Mouse (Mus musculus) embryonic facial prominence, embryonic 12.5 days (tissue): ENCODE results near the gene Helz2. TPM values are rescaled to one million over a fixed set of nuclear protein-coding genes. Genes with fewer than 3 reads are reported as not detected.

ENCODE experiments used
- ATAC-seq: fragments of 200-750 bp; cut with Nextera tagmentation; 2 replicates; pipeline ENCODE4 v1.8.0; 2017; ENCODE audit not compliant: insufficient number of reproducible peaks, insufficient read depth, low FRiP score, low TSS enrichment
- H3K27ac ChIP-seq: fragments of 300-500 bp; sonication (generic); 2 replicates; pipeline ENCODE4 v1.5.1; 2016; ENCODE audit warnings: mild to moderate bottlenecking
- H3K27me3 ChIP-seq: fragments of 300-500 bp; sonication (generic); 2 replicates; pipeline ENCODE4 v1.6.1; 2016; ENCODE audit warnings: mild to moderate bottlenecking, moderate library complexity
- H3K36me3 ChIP-seq: fragments of 300-500 bp; sonication (generic); 2 replicates; pipeline ENCODE4 v1.6.1; 2016; ENCODE audit warnings: mild to moderate bottlenecking
- H3K4me1 ChIP-seq: fragments of 300-500 bp; sonication (generic); 2 replicates; pipeline ENCODE4 v1.6.1; 2016
- H3K4me2 ChIP-seq: fragments of 300-500 bp; sonication (generic); replicated peaks from 2 replicates; pipeline ENCODE4 v1.6.1; 2016; ENCODE audit warnings: mild to moderate bottlenecking, moderate library complexity
- H3K4me3 ChIP-seq: fragments of 300-500 bp; sonication (generic); 2 replicates; pipeline ENCODE4 v1.5.1; 2016; ENCODE audit warnings: mild to moderate bottlenecking
- H3K9ac ChIP-seq: fragments of 300-500 bp; sonication (generic); 2 replicates; pipeline ENCODE4 v1.6.1; 2016; ENCODE audit warnings: mild to moderate bottlenecking, moderate library complexity
- H3K9me3 ChIP-seq: fragments of 300-500 bp; sonication (generic); 2 replicates; pipeline ENCODE4 v1.6.1; 2016; ENCODE audit warnings: mild to moderate bottlenecking, moderate library complexity
- WGBS: fragments of 180-500 bp; shearing (Covaris S2); methylation state at CpG from one replicate; pipeline ENCODE4 v1.1.7; 2016; 5-methylcytosine and 5-hydroxymethylcytosine counted together
- polyA plus RNA-seq: library from polyadenylated mRNA; unstranded; fragments of >200 nt; fragmentation: Nextera tagmentation; extraction: Ambion mirVana; gene quantifications from 2 replicates; pipeline ENCODE4 v1.2.1, GENCODE M21; 2016

Helz2 gene
- polyA plus RNA-seq, 1 experiment from 2014 or later, result 1.0 TPM

DNA sequence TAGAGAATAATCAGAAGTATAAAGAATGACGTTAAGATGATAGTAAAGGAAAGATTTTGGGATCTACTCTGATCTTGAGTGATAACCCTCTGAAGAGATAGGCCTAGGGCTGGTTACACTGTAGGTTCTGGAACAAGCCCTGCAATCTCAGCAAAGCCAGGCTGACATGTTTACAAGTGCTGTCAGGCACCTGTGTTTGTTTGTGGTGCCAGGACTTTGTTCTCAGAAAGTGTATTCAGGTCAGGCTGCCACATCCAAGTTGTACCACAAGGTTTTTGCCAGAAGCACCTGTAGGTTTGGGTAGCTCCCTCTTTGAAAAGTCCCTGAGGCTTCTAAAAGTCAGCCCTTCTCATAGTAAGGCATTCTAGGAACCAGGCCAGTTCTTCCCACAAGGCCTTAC, 52.5 kb downstream of the Helz2 start:
- H3K27me3 ChIP-seq, result no peaks in the 10 kb centered on the region
- H3K4me1 ChIP-seq, result peaks cover 10% of the 10 kb centered on the region
- no peak overlapping the region for H3K9ac ChIP-seq
- whole genome bisulfite sequencing, result 75% methylated on average over 1 of the region's 1 CpGs
- no peak for ATAC-seq
- H3K36me3 ChIP-seq, result peaks cover 8% of the 10 kb centered on the region; the same call in 1 of the 2 replicates
- H3K4me3 ChIP-seq, result no peak overlapping the region
- no peaks in the 10 kb centered on the region for H3K9me3 ChIP-seq
- no peak overlapping the region for H3K4me2 ChIP-seq
- H3K27ac ChIP-seq, result peak overlapping the region; percentile 57; the same call in 1 of the 2 replicates

DNA sequence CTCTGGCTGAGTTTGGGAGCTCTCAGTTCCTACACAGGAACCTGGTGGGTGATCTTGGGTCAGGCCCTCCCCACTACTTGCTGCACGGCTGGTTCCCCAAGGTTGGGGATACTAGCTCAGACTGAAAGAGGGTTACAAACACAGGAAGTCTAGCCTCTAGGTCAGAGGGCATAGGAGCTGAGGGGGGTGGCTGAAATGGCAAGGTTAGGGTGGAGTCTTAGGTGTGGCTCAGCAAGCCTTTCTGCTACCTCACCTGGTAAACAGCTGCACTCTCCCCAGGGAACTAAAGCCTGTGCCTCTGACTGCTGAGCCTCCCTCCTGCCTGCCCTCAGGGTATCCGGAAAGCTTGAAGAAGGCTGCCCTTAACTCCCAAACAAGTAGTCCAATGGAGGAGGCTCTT, 53.1 kb downstream of the Helz2 start:
- peak overlapping the region; percentile 57 for H3K27ac ChIP-seq
- H3K27me3 ChIP-seq, result no peaks in the 10 kb centered on the region
- H3K4me1 ChIP-seq, result peaks cover 10% of the 10 kb centered on the region
- peak overlapping the region; percentile 40; the same call in 1 of the 2 replicates for H3K9ac ChIP-seq
- peaks cover 8% of the 10 kb centered on the region; the same call in 1 of the 2 replicates for H3K36me3 ChIP-seq
- H3K4me2 ChIP-seq, result peak overlapping the region; percentile 69
- 31% methylated on average over 2 of the region's 2 CpGs for WGBS
- H3K4me3 ChIP-seq, result peak overlapping the region; percentile 77
- ATAC-seq, result no peak
- H3K9me3 ChIP-seq, result no peaks in the 10 kb centered on the region

DNA sequence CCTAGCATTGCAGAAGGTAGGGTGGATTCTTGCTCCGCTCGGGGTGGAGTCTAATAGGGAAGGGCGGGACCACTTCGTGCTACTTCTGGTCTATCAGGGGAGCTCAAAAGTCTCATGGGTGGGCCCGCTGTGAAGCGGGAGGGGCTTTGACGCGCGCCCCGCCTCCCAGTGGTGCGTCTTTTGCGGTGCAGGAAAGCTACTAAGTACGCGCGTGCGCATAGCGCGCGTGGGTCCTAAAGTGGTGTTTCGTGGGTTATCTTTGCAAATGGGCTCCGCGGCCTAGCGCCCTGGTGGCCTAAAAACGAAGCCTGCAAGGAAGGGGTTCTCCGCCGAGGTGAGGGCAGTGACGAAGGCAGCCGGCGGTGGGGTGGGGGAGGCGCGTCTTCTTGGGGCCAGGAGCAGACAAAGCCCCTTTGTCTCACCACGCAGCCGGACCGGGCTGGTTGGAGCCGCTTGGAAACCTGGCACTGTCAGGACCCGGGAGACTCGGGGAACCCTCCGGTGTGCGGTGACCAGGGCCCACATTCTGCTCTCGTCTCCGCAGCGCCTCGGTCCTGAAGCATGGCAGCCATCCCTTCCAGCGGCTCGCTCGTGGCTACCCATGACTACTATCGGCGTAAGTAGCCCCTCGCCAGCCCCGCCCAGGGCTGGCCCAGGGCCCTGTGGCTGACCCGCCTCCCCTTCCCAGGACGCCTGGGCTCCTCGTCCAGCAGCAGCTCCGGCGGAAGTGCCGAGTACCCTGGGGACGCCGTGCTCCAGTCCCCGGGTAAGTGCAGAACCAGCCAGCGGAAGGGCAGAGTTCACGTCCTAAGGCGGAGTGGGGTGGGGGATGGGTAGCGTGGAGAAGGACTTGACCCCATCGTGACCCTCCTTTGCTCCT, 54.5 kb downstream of the Helz2 start, which contains the start of gene Ppdpf:
TSS of gene Ppdpf (plus strand) at position 127 of the 880 bp plus-strand sequence.
- no peaks in the 10 kb centered on the region for H3K27me3 ChIP-seq
- H3K27ac ChIP-seq, result peak within 1 kb of the TSS; percentile 94
- peak within 1 kb of the TSS; percentile 77 for H3K4me3 ChIP-seq
- WGBS, result under 1% methylated on average over 64 of the region's 64 CpGs
- no peaks in the 10 kb centered on the region for H3K9me3 ChIP-seq
- H3K36me3 ChIP-seq, result peaks cover 8% of the 10 kb centered on the region; the same call in 1 of the 2 replicates
- H3K4me2 ChIP-seq, result peak within 1 kb of the TSS; percentile 69
- H3K9ac ChIP-seq, result peak within 1 kb of the TSS; percentile 95
- peak; percentile 95 for ATAC-seq
- peaks cover 10% of the 10 kb centered on the region for H3K4me1 ChIP-seq

DNA sequence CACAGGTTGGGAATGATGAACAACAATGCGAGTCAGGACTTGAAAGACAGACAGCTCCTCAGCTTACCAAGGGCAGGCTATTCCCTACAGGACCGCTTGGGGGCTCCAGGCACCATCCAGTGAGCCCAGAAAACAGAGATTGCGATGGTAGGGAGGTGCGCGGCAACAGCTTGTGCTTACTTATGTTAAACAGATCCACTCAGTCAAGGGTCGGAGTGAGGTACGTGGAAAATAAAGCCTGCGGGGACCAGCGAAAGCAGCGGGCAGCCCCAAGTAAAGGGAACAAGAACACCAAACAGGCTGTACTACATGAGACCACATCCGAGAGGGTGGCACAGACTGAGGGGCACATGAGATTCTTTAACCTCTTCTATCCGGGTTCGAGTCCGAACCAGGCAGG, 55.2 kb downstream of the Helz2 start:
- peak; percentile 78 for ATAC-seq
- no peaks in the 10 kb centered on the region for H3K9me3 ChIP-seq
- no peaks in the 10 kb centered on the region for H3K27me3 ChIP-seq
- peak overlapping the region; percentile 95; the same call in 1 of the 2 replicates for H3K9ac ChIP-seq
- H3K27ac ChIP-seq, result peak overlapping the region; percentile 94
- peaks cover 8% of the 10 kb centered on the region; the same call in 1 of the 2 replicates for H3K36me3 ChIP-seq
- peak overlapping the region; percentile 69 for H3K4me2 ChIP-seq
- under 1% methylated on average over 14 of the region's 14 CpGs for WGBS
- H3K4me3 ChIP-seq, result peak overlapping the region; percentile 77
- peaks cover 10% of the 10 kb centered on the region for H3K4me1 ChIP-seq

DNA sequence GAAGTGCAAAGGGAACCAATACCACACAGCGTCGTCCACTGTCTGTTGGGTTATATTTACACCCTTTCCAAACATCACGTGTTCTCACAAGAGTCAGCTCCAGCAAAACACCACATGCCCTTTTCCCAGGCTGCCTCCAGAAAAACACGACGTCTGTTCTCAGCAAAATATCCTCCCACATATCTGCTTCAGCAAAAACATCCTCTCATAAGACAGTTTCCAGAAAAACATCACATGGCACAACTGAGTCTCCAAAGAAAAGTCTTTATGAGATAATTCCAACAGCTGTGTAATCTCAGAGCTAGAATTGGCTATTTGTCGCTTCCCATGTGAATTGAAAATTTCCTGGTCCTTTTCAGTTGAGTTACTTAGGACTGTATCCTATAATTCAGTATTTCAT, 60.9 kb downstream of the Helz2 start:
- ATAC-seq, result no peak
- 86% methylated on average over 6 of the region's 6 CpGs for WGBS
- H3K9ac ChIP-seq, result no peak overlapping the region
- no peak overlapping the region for H3K4me3 ChIP-seq
- no peaks in the 10 kb centered on the region for H3K4me1 ChIP-seq
- no peak overlapping the region for H3K4me2 ChIP-seq
- H3K9me3 ChIP-seq, result no peaks in the 10 kb centered on the region
- no peak overlapping the region for H3K27ac ChIP-seq
- H3K36me3 ChIP-seq, result no peaks in the 10 kb centered on the region
- H3K27me3 ChIP-seq, result no peaks in the 10 kb centered on the region; the same call in 1 of the 2 replicates

DNA sequence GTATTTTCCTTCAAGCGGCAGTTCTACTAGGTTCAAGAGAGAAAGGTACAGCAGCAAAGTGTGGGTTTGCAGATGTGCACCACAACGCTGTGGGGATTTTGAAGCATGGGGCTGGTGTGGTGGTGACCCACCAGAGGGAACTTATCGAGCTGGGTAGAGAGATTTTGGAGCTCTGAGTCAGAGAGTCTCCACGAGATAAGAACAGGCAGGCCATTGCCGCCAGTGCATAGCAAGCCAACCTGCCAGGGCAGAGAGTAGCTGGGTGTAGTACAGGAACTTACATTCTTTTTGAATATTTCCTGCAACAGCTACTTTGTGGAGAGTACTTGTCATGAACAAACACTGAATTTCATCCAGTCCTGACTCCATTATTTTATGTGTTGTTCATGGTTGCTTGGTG, 63.4 kb downstream of the Helz2 start:
- no peak overlapping the region for H3K4me3 ChIP-seq
- H3K27me3 ChIP-seq, result no peaks in the 10 kb centered on the region; the same call in 1 of the 2 replicates
- H3K36me3 ChIP-seq, result no peaks in the 10 kb centered on the region
- H3K9me3 ChIP-seq, result no peaks in the 10 kb centered on the region
- 88% methylated on average over 5 of the region's 5 CpGs for WGBS
- H3K9ac ChIP-seq, result no peak overlapping the region
- ATAC-seq, result no peak
- H3K4me1 ChIP-seq, result no peaks in the 10 kb centered on the region
- H3K27ac ChIP-seq, result no peak overlapping the region
- H3K4me2 ChIP-seq, result no peak overlapping the region

DNA sequence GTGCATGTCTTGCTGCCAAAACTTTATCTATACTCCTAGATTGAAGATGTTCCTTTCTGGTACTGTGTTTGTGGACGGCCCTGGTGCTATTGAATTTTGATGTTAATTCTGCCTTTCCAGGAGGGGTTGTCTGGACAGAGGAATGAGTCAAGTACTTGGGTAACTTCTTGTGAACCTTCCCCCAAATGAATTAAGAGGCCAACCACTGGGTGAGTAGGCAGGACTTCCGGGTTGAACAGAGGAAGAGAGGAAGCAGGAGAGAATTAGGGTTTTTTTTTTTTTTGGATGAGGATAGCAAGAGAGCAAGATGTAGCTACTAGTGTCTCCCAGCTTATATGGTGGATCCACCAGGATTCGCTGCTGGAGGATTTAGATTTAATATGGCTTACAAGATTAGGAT, 63.8 kb downstream of the Helz2 start:
- no peak overlapping the region for H3K4me2 ChIP-seq
- no peaks in the 10 kb centered on the region for H3K9me3 ChIP-seq
- H3K4me1 ChIP-seq, result no peaks in the 10 kb centered on the region
- no peak for ATAC-seq
- H3K4me3 ChIP-seq, result no peak overlapping the region
- no peak overlapping the region for H3K9ac ChIP-seq
- H3K27me3 ChIP-seq, result no peaks in the 10 kb centered on the region; the same call in 1 of the 2 replicates
- H3K36me3 ChIP-seq, result no peaks in the 10 kb centered on the region
- H3K27ac ChIP-seq, result no peak overlapping the region
- 81% methylated on average over 3 of the region's 3 CpGs for WGBS

Other genes with a start within 250 kb of the Helz2 start
- gene Chrna4, start 198.5 kb downstream of the Helz2 start, polyA plus RNA-seq, result 5.5 and 7.1 TPM in 2 replicates
- gene Kcnq2, start 106.7 kb downstream of the Helz2 start, polyA plus RNA-seq, result 2.8 and 4.9 TPM in 2 replicates
- 0.22 and 0.42 TPM in 2 replicates for gene Eef1a2, start 85.0 kb downstream of the Helz2 start, polyA plus RNA-seq
- 458 and 495 TPM in 2 replicates for gene Ppdpf, start 54.8 kb downstream of the Helz2 start, polyA plus RNA-seq
- gene Ptk6, start 39.2 kb downstream of the Helz2 start, polyA plus RNA-seq, result not detected in 2 replicates
- gene Srms, start 28.8 kb downstream of the Helz2 start, polyA plus RNA-seq, result 0.12 TPM in 1 of 2 replicates, not detected in the other
- 0.14 and 0.39 TPM in 2 replicates for gene Fndc11, start 22.0 kb downstream of the Helz2 start, polyA plus RNA-seq
- 19.7 and 20.3 TPM in 2 replicates for gene Gmeb2, start 46.0 kb upstream of the Helz2 start, polyA plus RNA-seq
- gene Stmn3, start 72.5 kb upstream of the Helz2 start, polyA plus RNA-seq, result 57.3 and 91.3 TPM in 2 replicates
- 54.0 and 62.4 TPM in 2 replicates for gene Rtel1, start 77.7 kb upstream of the Helz2 start, polyA plus RNA-seq
- 61.6 and 69.7 TPM in 2 replicates for gene Zgpat, start 122.9 kb upstream of the Helz2 start, polyA plus RNA-seq
- gene Arfrp1, start 123.4 kb upstream of the Helz2 start, polyA plus RNA-seq, result 73.3 and 77.5 TPM in 2 replicates
- gene Lime1, start 138.1 kb upstream of the Helz2 start, polyA plus RNA-seq, result 29.2 and 36.5 TPM in 2 replicates
- gene Zbtb46, start 217.4 kb upstream of the Helz2 start, polyA plus RNA-seq, result 9.2 and 9.6 TPM in 2 replicates